Mouse (Mus musculus): Measurements from ENCODE around the gene Dctd. TPM values are rescaled to one million over a fixed set of nuclear protein-coding genes. Genes with fewer than 3 reads are reported as not detected.

Dctd gene
- polyA plus RNA-seq, 1 experiment from 2014 or later, result 32.5 TPM

DNA sequence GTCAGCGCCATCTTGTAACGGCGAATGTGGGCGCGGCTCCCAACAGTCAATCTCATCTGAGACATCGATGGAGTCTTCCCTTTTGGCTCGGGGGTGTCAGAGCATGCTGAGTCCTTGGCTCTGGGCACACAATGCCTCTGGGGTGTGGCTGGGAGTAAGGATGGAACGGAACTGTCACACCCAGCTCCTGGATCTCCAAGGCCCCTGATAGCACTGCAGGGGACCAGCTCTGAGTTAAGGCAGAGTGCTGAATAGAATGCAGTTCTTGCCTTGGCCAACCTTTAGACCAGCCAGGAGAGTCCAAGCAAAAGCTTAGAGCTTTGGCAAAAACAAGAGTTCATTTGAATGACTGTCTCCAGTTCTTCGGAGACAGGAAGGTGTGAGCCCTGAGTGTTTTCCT is 97.1 kb downstream of the Dctd start:
- Histone ChIP-seq H3K36me3 (no peaks in the 10 kb centered on the region), H3K4me2 (no peak overlapping the region), H3K4me1 (no peaks in the 10 kb centered on the region), H3K9me3 (no peaks in the 10 kb centered on the region), H3K27me3 (no peaks in the 10 kb centered on the region), H3K27ac (no peak overlapping the region), H3K9ac (no peak overlapping the region), H3K4me3 (no peak overlapping the region)
- 94% methylated on average over 9 of the region's 9 CpGs for WGBS
- ATAC-seq (ENCODE audit: insufficient number of reproducible peaks, insufficient read depth, low FRiP score, low TSS enrichment, low read depth), result no peak

DNA sequence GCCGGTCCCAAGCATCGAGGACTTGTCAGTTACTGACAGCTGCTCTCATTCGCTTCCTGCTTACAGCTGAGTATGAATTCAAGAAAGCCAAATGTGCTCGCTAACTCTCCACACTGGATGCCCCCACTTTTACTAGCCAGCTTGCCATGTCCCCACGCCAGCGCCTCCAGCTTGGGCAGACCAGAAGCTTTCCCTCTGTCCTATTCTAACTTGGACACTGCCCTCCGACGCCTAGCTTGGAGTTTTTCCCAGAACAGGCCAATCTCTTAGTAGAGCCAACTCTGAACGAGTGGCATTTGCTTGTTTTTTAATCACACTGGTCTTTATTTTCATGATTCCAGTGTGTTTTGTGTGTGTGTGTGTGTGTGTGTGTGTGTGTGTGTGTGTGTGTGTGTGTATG is 100.3 kb downstream of the Dctd start:
- H3K4me2 ChIP-seq, result no peak overlapping the region
- 0 out of 2 replicates have a peak, but pooled peaks cover 3% of the 10 kb centered on the region for H3K27me3 ChIP-seq
- H3K9ac ChIP-seq, result no peak overlapping the region
- H3K27ac ChIP-seq, result no peak overlapping the region
- no peak overlapping the region for H3K4me3 ChIP-seq
- 91% methylated on average over 9 of the region's 9 CpGs for WGBS
- H3K4me1 ChIP-seq, result 0 out of 2 replicates have a peak, but pooled peaks cover 7% of the 10 kb centered on the region
- ATAC-seq (ENCODE audit: insufficient number of reproducible peaks, insufficient read depth, low FRiP score, low TSS enrichment, low read depth), result no peak
- no peaks in the 10 kb centered on the region for H3K9me3 ChIP-seq
- no peaks in the 10 kb centered on the region for H3K36me3 ChIP-seq

DNA sequence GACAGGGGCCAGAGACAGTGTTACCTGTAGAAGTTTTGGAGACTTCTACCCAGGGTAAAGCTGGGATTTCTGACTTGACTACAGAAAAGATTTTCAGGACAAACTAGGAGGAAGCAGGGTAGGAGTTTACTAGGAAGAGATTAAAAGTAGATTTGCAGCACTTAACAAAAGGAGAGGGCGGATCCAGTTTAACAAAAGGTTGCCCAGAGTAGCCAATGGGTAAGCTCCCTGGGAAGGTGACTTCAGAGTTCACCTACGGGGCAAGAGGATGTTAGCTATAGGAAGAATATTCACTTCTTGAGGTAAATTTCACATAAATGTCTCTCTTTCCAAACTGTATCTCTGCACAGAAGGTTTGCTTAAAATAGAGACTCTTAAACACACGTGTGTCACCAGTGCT is 103.7 kb downstream of the Dctd start:
- Histone ChIP-seq H3K4me2 (no peak overlapping the region), H3K36me3 (no peaks in the 10 kb centered on the region), H3K9me3 (no peaks in the 10 kb centered on the region), H3K27ac (no peak overlapping the region), H3K4me1 (peaks cover 17% of the 10 kb centered on the region; the same call in 1 of the 2 replicates), H3K4me3 (no peak overlapping the region), H3K9ac (no peak overlapping the region), H3K27me3 (0 out of 2 replicates have a peak, but pooled peaks cover 3% of the 10 kb centered on the region)
- 61% methylated on average over 3 of the region's 3 CpGs for WGBS
- ATAC-seq (ENCODE audit: insufficient number of reproducible peaks, insufficient read depth, low FRiP score, low TSS enrichment, low read depth), result no peak

Other genes with a start within 250 kb of the Dctd start
- 12.5 and 12.9 TPM in 2 replicates for gene Wwc2, start 108.2 kb upstream of the Dctd start, polyA plus RNA-seq (2015; fragmentation: Nextera tagmentation; extraction: Ambion mirVana)

All from embryonic facial prominence, embryonic 13.5 days (tissue).